Mouse (Mus musculus): ENCODE measurements around the gene Hist1h4h.

DNA sequence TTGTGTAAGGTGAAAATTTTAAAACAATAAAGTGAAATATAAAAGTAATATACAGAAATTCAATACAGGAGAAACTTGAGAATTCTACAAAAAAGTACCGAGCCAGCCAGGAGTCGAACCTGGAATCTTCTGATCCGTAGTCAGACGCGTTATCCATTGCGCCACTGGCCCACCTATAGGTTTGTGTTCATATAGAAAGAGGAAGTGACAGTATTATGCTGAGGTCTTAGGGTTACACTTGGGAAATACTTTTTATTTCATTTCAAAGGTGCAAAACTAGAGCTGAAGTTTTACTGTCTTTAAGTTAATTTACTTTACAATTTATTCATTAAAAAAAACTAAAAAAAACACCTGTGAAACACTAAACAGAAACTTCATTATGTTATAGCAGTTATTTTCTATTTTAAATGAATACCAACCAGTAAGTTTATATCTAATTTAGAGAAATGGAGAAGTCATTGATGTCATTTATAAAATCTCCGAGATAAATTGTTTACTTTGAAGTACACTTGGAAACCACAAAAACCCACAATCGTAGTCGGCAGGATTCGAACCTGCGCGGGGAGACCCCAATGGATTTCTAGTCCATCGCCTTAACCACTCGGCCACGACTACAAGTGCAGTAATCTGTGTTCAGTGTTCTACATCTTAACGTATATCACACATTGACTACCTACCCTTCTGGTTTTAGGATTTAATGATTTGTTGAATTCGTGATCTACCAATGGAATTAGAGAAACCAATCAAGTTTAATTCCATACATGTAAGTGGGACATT lies 30.2 kb upstream of the Hist1h4h start:
- no peak for TF ChIP-seq POLR2A (IDR thresholded peaks at IDR 0.05; ENCODE audit: borderline replicate concordance, control insufficient read depth, low read depth, low read length)
- TF ChIP-seq CTCF (IDR thresholded peaks at IDR 0.05; ENCODE audit: control insufficient read depth, insufficient read depth, low read length): no peak
